Mouse (Mus musculus): ENCODE results near the gene Arhgef3. TPM values are rescaled to one million over a fixed set of nuclear protein-coding genes. Genes with fewer than 3 reads are reported as not detected.
A peak's percentile ranks its signal among the peaks of the same experiment; 100 is the strongest.

Arhgef3 gene
- total RNA-seq, 4 experiments from 2014 or later = 44.5 to 54.9 (median 53.3) TPM

DNA sequence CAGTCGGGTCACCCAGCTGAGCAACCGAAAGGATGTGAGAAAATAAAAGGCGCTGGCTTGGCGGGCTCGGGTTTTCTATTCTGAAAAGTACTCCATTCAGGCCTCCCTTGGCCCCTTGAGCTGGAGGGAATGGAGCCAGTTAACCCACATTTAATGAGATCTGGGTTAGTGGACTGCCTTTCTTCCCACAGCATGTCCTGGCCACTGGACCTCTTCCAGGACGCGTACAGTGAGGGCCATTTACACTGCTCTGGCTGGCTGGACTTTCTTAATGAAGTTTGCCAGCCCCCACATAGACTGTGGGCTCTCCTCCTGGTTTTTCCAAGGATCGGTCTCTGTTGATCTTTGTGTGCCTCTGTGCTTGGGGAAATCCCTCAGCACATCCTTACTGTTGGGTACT is 52.1 kb downstream of the Arhgef3 start:
- no peak for DNase-seq

DNA sequence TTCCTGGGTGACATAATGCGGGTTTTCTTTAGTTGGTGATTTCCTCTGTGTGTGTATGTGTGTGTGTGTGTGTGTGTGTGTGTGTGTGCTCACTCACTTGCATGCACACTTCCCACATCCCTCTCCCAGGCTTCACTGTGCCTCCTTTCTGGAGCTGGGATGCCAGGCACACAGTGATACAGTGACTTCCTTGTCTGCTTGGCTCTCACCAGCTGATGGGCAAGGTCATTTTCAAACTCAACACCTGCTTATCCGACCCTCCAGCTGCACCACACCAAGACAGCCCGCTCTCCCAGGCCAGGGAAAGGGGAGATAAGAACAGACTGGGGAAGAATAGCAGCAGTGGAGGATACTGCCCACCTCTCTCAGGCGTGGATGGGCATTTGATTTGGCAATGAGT is 52.5 kb downstream of the Arhgef3 start:
- no peak for DNase-seq

DNA sequence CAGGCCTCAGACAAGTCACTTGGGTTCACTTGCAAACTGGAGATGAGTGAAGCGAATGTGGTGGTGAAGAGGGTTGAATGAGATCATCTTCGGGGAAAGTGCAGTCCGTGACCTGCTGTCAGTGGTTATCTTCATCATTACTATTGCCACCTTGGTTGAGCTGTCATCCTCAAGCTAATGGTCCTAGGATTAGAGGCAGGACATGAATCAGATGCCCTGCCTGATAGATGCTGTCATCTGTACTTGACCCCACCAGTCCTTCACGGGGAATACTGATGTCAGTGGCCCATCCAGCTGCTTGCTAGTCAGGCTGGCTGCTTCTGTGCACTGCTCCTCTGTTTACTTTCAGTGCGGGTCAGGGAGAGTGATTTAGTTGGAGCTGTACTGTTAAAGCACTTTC is 53.7 kb downstream of the Arhgef3 start:
- peak; percentile 68 for DNase-seq

DNA sequence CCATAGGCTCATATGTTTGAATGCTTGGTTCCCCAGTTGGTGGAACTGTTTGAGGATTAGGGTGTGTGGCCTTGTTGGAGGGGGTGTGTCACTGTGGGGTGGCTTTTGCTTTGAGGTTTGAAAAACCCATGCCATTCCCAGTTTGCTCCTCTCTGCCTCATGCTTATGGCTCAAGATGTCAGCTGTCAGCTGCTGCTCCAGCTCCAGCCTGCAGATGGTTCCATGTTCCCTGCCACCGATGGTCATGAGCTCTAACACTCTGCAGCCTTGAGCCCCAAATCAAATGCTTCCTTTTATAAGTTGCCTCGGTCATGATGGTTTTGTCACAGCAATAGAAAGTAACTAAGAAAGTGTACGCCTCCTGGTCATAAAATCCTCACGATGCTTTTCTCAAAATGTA is 54.6 kb downstream of the Arhgef3 start:
- no peak for DNase-seq

DNA sequence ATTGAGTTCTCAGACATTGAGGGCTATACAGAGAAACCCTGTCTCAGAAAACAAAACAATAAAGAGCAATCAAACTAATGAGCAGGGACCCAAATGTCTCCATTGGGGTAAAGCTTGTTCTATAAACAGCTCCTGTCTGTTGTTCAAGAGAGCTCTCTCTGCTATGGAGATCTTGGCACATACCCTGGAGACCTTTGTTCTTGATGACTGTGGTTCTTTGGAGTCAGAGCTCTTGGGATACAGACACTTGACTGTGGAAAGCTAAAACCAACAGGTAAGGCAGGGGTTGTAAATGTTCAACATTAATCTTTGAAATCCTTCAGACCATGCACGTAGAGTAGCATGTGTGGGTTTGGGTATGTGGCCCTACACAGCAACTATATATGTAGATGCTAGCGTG is 55.7 kb downstream of the Arhgef3 start:
- no peak for DNase-seq

DNA sequence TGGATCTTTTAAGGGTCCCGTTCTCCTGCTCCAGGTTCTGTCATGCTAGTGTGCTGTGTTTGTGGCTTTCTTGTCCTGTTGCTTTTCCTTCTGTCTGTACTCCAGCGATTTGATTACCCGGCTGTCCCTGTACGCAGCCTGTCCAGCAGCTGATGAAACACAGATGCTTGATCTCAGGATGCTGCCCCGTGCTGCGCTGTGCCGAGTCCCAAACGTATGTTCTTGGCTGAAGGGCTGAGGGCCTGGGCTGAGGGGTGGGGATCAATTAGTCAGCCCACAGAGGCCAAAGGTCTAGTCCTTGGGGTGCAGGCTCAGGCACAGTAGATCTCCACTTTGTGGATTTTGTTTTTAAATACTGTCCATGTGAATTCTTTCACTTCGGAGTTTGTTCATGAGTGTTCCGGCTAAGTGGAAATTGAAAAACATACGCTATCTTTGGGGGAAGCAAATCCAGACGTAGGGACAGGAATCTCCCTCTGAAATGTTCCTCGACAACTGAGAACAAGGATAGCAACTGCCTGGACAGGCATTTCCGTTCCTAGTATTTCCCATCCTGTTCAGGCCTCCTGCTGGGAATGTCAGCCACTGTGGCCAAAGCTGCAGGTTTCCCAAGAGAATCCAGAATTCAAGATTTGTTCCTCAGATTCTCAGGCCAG is 56.6 kb downstream of the Arhgef3 start:
- DNase-seq = no peak

DNA sequence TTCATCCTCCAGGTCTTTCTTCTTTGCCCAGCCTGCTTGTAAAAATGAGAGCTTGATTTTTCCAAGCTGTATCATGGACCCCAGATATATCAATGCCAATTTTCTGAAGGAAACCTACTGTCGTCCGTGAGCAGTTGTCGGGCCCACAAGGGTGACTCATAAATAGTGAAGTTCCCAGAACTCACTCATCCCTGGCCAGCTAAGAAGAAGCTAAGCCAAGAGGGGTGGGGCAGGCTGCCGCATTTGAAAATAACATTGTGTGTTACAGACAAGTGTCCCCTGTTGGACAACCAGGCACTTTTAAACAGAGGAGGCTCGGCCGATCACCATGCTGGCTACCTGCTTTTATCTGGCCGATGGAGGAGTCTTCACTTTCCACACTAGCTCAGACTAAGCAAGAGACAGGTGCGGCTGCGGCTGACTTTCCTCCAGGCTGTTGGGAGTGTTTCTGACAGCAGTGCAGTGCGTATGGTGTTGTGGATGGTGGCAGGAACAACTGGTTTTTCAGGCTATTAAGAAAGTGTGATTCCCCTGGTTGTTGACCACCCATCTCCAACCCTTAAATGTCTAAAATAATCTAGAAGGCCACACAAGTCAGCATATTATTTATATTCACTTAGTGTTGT is 58.6 kb downstream of the Arhgef3 start:
- peak; percentile 75 for DNase-seq

DNA sequence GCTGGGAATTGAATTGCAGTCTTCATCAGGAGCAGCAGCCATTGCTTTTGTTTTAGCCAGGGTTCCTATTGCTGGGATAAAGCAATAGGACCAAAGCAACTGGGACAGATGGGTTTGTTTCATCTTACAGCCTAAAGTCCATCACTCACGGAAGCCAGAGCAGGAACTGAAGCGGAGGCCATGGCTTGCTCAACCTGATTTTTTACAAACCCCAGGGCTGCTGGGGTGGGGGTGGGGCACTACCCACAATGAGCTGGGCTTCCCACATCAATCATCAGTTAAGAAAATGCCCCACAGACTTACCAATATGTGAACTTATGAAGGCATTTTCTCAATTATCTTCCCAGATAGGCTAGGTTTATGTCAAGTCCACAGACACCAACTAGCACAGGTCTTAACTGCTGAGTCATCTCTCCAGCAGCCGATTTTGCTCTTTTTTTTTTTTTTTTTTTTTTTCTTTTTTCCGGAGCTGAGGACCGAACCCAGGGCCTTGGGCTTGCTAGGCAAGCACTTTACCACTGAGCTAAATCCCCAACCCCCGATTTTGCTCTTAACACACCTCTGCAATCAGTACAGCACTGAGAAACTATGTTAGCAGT is 59.6 kb downstream of the Arhgef3 start:
- DNase-seq = no peak

DNA sequence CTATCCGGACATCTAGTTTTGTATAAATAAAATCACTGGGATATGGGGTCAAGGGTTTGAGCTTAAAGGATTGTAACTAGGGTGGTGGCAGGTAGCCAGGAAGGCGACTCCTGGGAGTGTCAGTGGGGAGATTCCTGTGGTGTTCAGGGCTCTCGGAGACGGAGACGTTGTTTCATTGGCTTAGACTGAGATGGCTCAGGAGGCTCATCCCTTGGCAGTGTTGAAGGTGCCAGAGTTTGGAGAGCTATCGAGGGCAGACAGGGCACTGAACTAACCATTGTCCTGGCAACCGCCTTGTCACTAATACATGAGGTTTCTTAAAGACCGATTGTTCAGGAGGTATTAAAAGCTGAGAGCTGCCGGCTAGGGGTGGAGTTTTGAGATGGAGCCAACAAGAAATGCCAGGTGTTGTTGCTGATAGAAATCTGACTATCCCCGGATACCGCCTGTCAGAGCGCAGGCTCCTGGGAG is 60.2 kb downstream of the Arhgef3 start:
- DNase-seq = no peak

DNA sequence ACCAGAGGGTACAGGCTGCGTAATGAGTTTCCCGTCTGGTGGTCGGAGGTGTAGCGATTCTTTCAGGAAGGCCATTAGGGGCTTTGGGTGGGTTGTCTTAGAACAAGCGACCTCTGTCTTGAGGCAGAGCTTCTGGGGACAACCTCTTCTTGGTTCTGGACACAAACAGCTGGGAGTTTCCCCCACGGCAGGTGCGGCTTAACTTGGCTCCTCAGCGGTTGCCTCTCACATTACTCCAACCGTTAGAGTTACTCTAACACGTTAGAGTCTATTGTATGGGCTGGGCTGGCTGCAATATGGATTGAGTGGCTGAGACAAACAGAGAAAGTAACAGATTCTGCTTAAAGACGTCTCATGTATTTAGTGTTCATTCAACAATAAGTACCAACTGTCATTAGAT is 60.6 kb downstream of the Arhgef3 start:
- DNase-seq = no peak

DNA sequence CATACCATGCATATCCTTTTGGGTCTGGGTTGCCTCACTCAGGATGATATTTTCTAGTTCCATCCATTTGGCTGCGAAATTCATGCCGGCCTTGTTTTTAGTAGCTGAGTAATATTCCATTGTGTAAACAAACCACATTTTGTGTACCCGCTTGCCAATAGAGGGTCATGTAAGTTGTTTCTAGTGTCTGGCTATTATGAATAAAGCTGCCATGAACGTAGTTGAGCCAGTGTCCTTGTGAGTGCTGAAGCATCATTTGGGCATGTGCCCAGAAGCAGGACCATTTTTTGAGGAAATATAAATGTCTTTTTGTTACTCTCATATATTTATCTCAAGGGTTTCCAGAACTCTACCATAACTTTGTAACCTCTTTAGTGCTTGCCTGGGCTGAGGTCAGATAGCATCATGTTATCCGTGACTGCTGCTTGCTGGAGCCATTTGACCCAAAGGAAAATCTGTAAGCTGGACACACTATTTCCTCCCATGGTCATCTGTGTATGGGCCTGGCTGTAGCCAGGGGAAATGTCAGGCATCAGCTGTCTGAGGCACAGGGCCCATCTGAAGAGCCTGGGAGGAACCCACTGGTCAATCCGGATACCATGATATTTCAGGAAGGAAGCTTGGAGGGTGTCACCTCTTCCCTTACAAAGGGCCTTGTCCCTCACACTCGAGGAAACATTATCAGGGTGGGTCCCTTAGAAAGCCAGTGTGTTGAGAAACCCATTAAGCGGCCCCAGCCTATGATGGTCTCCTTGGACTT is 63.3 kb downstream of the Arhgef3 start:
- no peak for DNase-seq

DNA sequence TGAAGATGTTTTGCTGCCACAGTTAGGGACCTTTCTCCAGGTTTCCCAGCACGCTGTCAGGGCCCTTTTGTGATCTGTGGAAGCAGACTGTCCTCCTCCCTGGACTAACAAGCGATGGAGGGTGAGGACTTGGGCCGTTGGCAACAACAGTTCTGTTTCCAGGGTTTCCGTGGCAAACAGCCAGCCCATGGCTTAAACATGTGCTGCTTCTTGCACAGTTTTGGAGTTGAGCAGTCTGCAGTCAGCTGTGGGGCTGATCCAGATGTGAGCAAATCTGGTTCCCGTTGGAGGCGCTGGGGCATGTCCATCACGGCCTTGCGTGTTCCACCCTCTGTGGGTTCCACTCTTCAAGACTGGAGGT is 63.8 kb downstream of the Arhgef3 start:
- peak; percentile 58 for DNase-seq

DNA sequence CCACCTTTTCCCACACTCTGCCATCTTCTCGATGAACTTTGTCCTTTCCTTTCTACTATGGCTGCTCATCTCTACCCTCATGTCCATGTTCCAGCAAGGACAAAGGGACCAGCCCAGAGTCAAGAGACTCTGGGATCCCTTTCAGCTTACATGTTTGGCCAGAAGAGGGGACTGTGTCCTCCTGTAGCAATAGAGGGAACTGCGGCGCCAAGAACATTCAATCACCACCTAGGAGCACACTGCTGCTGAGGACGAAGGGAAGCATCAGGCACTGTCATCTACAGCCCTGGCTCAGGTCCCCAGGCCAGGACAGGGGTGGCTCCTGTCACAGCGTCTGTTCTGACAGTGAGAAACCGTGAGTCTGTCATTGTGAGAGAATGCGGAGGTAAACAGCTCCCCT is 65.1 kb downstream of the Arhgef3 start:
- DNase-seq = no peak

DNA sequence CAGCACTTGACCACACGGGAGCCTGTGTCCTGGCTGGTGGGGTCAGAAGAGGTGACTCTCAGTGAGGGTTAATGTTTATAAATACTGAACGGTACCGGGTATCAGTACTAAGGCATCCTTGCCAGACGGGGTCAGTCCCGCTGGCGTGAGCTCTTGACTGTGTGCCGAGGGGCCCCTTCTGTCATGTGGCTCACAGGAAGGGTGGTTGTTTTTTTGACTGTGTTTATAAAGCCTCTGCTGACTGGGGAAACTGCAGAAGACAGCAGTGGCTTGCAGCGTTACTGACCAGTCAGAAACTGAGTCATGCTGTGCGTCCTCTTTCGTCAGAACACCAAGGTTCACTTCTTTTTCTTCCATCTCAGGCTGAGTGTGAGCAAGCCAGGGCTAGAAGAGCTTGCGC is 67.4 kb downstream of the Arhgef3 start:
- no peak for DNase-seq

DNA sequence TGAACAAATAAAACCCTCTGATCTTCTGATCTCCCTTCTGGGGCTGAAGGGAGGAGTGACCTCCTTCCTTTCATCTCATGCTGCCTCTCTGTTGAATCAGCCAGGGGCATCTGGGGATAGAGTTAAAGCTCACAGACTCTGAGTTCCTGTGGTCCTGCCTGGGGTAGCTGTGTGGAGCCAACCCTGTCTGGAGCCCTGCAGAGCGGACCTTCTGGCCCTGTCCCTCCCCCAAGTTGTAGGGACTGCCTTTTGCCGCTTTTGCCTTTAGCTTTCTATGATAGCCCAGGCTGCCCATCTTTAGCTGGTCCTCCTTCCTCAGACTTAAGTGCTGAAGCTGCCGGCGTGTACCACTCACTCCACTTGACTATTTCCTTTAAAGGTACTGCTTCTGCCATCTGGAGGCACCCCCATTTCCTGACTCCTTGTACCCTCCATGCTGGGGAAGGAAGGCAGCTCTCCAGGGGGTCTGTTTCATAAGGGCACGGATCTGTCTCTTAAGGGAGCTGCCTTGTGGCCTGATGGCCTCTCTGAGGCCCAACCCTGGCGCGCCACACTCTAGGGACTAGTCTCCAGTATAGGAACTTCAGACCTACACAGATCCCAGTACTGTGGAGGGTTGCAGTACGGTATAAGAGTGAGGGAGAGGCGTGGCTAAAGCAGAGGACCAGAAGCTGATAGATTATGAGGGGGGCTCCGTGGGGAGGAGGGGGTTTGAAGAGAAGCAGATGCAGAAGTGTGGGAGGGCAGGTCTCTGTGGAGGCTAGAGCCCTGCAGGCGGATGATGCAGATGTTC is 68.1 kb downstream of the Arhgef3 start:
- DNase-seq = no peak

DNA sequence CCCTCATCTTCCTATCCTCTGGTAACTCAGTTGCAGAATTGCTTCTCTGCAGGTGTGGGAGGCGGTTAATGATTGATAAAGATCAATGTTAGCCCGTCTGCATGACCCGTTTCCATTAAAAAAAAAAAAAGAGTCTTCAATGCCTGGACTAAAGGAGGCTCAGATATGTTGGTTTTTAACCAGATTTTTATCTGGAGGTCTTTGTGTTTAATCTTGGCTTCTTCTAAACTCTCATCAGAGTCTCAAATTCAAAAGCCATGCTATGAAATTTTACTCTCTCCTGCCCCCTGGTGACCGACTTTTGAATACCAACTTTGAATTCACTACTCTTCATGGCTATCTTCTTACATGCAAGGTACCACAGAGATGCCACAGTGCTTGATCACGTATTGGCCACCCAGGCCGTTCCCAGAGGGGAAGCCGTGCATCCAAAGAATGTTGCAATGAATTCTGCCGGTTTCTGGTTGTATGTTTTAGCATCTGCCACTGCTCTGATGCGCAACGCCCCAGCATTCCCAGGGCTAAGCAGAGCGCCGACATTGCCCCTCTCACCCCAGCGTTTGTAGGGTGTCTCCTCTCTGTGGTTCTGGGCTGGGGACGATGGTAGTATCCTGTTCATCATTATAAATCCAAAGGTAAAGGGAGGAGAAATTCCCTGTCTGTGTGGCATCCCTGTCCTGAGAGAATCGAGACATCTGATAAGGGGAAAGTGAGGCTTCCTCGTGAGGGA is 69.0 kb downstream of the Arhgef3 start:
- DNase-seq = no peak

DNA sequence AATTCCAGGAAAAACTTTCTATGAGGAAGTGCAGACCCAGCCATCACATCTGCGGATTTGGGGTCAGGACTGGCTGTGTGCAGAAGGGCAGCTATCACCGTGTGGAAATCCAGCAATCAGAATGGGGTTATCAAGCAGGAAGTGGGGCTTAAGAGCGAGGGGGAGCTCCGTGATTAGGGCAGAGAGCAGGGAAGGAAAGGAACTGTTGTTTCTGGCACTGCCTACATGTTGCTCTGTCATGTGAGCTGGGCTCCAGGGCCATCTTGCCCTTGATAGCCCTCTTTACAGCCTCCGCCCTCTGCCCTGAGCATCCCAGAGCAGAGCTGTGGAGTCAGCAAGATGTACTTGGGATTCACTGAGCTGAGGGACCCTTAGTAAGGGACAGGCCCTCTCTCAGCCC is 71.2 kb downstream of the Arhgef3 start:
- no peak for DNase-seq

DNA sequence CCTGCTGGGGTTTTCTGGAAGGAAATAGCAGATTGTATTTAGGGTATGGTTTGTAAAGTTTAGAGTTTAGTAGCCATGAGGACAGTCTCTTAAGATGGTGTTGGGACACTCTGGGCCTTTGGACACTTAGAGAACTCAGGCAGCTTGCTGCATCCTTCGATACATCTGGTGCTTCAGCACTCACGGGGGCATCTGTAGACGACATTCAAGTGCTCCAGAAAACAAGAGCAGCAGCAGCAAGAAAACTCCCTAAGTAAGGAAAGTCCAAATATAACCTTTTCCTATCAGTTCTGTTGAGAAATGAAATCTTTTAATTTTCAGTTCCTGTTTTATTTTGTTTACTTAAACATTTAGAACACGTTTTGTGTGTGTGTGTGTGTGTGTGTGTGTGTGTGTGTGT is 71.9 kb downstream of the Arhgef3 start:
- no peak for DNase-seq

DNA sequence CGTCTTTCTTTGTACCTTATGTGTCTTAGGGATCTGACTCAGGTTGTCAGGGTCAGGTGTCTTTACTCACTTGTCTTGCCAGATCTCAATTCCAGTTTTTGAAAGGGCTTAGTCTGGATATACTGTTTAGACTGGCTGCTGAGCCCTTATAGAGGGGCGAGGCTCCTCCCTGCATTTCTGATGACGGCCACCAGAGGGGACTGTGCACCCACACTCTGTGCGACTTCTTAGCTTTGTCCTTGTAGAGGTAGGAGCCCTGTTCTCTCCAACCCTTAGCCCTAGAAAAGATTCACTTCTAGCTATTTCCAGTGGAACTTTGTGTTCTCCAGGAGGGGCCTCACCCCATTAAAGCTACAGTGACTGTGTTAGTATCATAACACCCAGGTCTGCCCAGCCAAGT is 72.3 kb downstream of the Arhgef3 start:
- peak; percentile 63 for DNase-seq

DNA sequence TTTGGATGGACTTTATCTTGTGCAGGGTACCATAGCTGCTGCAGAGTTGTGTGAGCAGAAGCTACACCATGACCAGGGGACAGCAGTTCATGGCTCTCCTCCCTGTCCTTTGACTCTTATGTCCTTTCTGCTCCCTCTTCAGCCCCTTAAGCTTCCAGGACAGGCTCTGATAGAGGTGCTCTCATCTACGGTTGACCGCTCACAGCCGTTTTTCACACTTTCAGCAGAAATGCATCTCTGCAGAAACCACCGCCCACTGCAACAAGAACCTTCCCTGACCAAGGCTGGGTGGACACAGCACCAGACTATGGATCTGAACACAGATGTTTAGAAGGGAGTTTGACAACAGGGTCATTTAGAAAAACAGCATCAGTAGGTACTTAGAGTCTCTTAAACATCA is 73.2 kb downstream of the Arhgef3 start:
- DNase-seq = no peak

DNA sequence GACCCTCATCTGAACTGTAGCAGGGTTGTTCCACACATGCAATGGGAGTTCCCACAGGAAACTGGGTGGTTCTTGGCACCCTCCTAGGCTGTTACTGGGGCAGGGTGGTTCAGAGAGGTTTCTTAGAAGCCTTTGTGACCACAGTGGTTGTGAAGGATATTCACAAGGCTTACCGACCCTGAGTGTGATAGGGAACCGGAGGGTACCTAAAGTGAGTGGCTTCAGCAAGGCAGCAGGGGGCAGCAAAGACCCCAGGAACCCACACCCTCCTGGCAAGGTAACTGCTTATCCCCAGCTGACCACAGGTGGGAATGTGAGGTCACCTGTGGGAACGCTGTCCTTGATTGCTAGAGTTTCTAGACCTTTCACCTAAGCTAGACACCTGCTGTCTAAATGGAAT is 77.8 kb downstream of the Arhgef3 start:
- DNase-seq = no peak

DNA sequence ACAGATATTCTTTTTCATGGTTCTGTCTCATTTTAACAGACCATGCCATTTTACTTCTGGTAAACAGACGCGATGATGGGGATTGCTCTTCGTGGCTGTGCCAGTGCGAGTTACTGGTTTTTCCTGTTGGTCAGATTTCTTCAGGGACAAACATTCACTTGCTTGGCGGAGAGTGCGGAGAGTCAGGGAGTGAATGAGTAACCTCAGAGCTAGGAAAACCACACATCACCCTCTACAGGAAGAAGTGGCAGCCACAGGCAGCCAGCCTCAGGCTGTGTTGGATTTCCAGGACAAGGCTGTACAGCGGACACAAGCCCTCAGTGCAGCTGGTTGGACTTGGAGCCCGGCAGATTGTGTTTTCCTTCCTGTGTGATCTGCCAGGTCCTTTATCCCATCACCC is 82.3 kb downstream of the Arhgef3 start:
- no peak for DNase-seq

Data from adrenal gland, adult 8-10 months (tissue).